Mouse (Mus musculus) small intestine, adult 2 months (tissue): ENCODE results near the gene Rgl2.

Experiments used
- CTCF ChIP-seq: fragments of 200-500 bp; IDR thresholded peaks from 2 replicates; pipeline ENCODE4 v1.5.1; 2012; ENCODE audit warnings: low read depth, mild to moderate bottlenecking, control low read depth, inconsistent platforms, low read length, moderate library complexity, mixed read lengths; ENCODE audit not compliant: insufficient replicate concordance, insufficient read length; ENCODE audit errors: extremely low read depth
- POLR2A ChIP-seq: fragments of 200-500 bp; IDR thresholded peaks from 2 replicates; pipeline ENCODE4 v1.6.1; 2012; ENCODE audit warnings: low read depth, mild to moderate bottlenecking, control low read depth, inconsistent platforms, low read length, moderate library complexity

- TF ChIP-seq CTCF (no peak), POLR2A (no peak)
These were observed 29.7 kb upstream of the Rgl2 start for GRCm38 (mm10) chr17:33899642-33900041.
